Mouse (Mus musculus) olfactory bulb, adult 2 months (tissue): ENCODE results near the gene Kiz. TPM values are rescaled to one million over a fixed set of nuclear protein-coding genes. Genes with fewer than 3 reads are reported as not detected.
A peak's percentile ranks its signal among the peaks of the same experiment; 100 is the strongest.

Experiments
- H3K27ac ChIP-seq: fragments of 200-500 bp; 2 replicates; pipeline ENCODE4 v1.5.1; 2012; ENCODE audit warnings: low read depth, low read length; ENCODE audit not compliant: insufficient read depth
- H3K4me1 ChIP-seq: fragments of 200-500 bp; 2 replicates; pipeline ENCODE4 v1.6.1; 2012; ENCODE audit warnings: low read length; ENCODE audit not compliant: control insufficient read depth, insufficient read depth
- H3K4me3 ChIP-seq: fragments of 200-500 bp; 2 replicates; pipeline ENCODE4 v1.5.1; 2012; ENCODE audit warnings: mild to moderate bottlenecking, low read depth, low read length, moderate library complexity; ENCODE audit not compliant: insufficient read depth
- CTCF ChIP-seq: fragments of 200-500 bp; IDR thresholded peaks from 2 replicates; pipeline ENCODE4 v1.5.1; 2012; ENCODE audit warnings: low read depth, mild to moderate bottlenecking, low read length, moderate library complexity; ENCODE audit not compliant: insufficient read depth
- POLR2A ChIP-seq: fragments of 200-500 bp; IDR thresholded peaks from 2 replicates; pipeline ENCODE4 v1.6.1; 2012; ENCODE audit warnings: mild to moderate bottlenecking, low read depth, low read length, moderate library complexity; ENCODE audit not compliant: insufficient read depth
- WGBS: fragments of 180-500 bp; shearing (Covaris S2); methylation state at CpG from one replicate; pipeline ENCODE4 v1.1.7; 2018; 5-methylcytosine and 5-hydroxymethylcytosine counted together
- polyA plus RNA-seq: library from polyadenylated mRNA; stranded (reverse); fragments of >200 nt; gene quantifications from 2 replicates; pipeline ENCODE4 v1.2.4, GENCODE M21; 2012; ENCODE audit warnings: low replicate concordance; ENCODE audit not compliant: missing spikeins, insufficient read depth, insufficient read length

Kiz gene
- polyA plus RNA-seq, 1 experiment = not detected

GRCm38 (mm10) chr2:146838596-146839302, 16.9 kb upstream of the Kiz start:
- no peak overlapping the region for H3K27ac ChIP-seq
- TF ChIP-seq CTCF = no peak
- no peak for TF ChIP-seq POLR2A
- H3K4me1 ChIP-seq = peaks cover 21% of the 10 kb centered on the region; the same call in 1 of the 2 replicates
- peak overlapping the region; percentile 28 for H3K4me3 ChIP-seq
- WGBS = 32% methylated on average over 30 of the region's 30 CpGs

GRCm38 (mm10) chr2:146839303-146840030, 16.2 kb upstream of the Kiz start:
- WGBS = 10% methylated on average over 36 of the region's 36 CpGs
- Histone ChIP-seq H3K4me3 (peak overlapping the region; percentile 28), H3K4me1 (peaks cover 15% of the 10 kb centered on the region; the same call in 1 of the 2 replicates), H3K27ac (no peak overlapping the region)
- TF ChIP-seq POLR2A (no peak), CTCF (no peak)

- Histone ChIP-seq H3K4me1 (no peaks in the 10 kb centered on the region), H3K4me3 (no peak overlapping the region), H3K27ac (no peak overlapping the region)
- TF ChIP-seq POLR2A = no peak
- TF ChIP-seq CTCF = no peak
- 96% methylated on average over 2 of the region's 2 CpGs for WGBS
Observed at GRCm38 (mm10) chr2:146847863-146848262, 7.8 kb upstream of the Kiz start.

- WGBS = under 1% methylated on average over 11 of the region's 11 CpGs
- Histone ChIP-seq H3K4me1 (no peaks in the 10 kb centered on the region), H3K4me3 (peak overlapping the region; percentile 70), H3K27ac (peak overlapping the region; percentile 0; the same call in 1 of the 2 replicates)
- TF ChIP-seq CTCF = no peak
Observed at GRCm38 (mm10) chr2:146856120-146856519, 456 bp downstream of the Kiz start.

- Histone ChIP-seq H3K27ac (no peak overlapping the region), H3K4me3 (no peak overlapping the region), H3K4me1 (no peaks in the 10 kb centered on the region)
- WGBS = 49% methylated on average over 4 of the region's 4 CpGs
- no peak for TF ChIP-seq POLR2A
- no peak for TF ChIP-seq CTCF
Observed at GRCm38 (mm10) chr2:146856853-146857252, 1.2 kb downstream of the Kiz start.

GRCm38 (mm10) chr2:146865781-146866180, 10.1 kb downstream of the Kiz start:
- H3K27ac ChIP-seq = no peak overlapping the region
- 90% methylated on average over 3 of the region's 3 CpGs for WGBS
- TF ChIP-seq POLR2A (no peak), CTCF (no peak)
- no peaks in the 10 kb centered on the region for H3K4me1 ChIP-seq
- no peak overlapping the region for H3K4me3 ChIP-seq

- WGBS = 89% methylated on average over 8 of the region's 8 CpGs
- TF ChIP-seq POLR2A = no peak
- TF ChIP-seq CTCF = no peak
- no peak overlapping the region for H3K27ac ChIP-seq
- H3K4me1 ChIP-seq = no peaks in the 10 kb centered on the region
- H3K4me3 ChIP-seq = no peak overlapping the region
Observed at GRCm38 (mm10) chr2:146871300-146872269, 15.9 kb downstream of the Kiz start.

GRCm38 (mm10) chr2:146872697-146873096, 17.0 kb downstream of the Kiz start:
- no peak for TF ChIP-seq POLR2A
- TF ChIP-seq CTCF = no peak
- H3K4me1 ChIP-seq = no peaks in the 10 kb centered on the region
- WGBS = 47% methylated on average over 3 of the region's 3 CpGs
- no peak overlapping the region for H3K27ac ChIP-seq
- H3K4me3 ChIP-seq = no peak overlapping the region
